Mouse (Mus musculus) heart, postnatal 0 days (tissue): ENCODE data around the gene Lrp2.

Experiments used
- CTCF ChIP-seq: IDR thresholded peaks from 2 replicates; pipeline ENCODE4 v1.5.1; 2016; ENCODE audit warnings: antibody characterized with exemption, control low read depth, low read depth
- EP300 ChIP-seq: IDR thresholded peaks from 2 replicates; pipeline ENCODE4 v1.6.1; 2016; ENCODE audit warnings: antibody characterized with exemption, low read depth

DNA sequence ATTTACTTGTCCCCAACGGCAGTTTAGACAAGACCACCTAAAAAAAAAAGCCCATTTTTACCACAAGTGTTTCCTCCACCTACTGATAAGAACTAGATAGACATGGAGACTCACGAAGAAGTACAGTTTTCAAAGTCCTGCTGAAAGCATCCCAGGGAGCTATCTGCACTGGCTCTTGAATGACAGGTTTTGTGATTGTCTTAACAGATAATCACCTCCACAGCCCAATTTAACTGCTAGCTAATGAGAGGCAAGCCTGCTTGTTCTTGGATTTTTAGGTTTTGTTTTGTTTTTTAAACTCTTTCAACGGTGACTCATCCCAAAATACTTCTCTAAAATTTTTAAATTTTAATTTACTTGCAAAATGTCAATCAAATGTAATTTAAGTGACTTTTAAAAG is 144.2 kb downstream of the Lrp2 start:
- TF ChIP-seq EP300 (no peak), CTCF (no peak)
